Mouse (Mus musculus) v-Abl transformed pro-B cells (cell line): ENCODE measurements at regions not wholly inside any gene's neighbourhood (a gene's known extent, or its start where the extent isn't known, plus 50 kb on each side); places are given as distances from the start of the nearest gene placed in this dataset.

Experiments used
- in situ Hi-C, 2 experiments: fragments of 400-800 bp; cut with MboI; formaldehyde crosslinking; loops; one replicate each; pipeline ENCODE4 v1.15.1; 2025; ENCODE audit not compliant: unreplicated experiment in 2 of 2

GRCm38 (mm10) chr16:76232680-76233079, 140.9 kb downstream of the Nrip1 start:
- in situ Hi-C loops = no loop called here

DNA sequence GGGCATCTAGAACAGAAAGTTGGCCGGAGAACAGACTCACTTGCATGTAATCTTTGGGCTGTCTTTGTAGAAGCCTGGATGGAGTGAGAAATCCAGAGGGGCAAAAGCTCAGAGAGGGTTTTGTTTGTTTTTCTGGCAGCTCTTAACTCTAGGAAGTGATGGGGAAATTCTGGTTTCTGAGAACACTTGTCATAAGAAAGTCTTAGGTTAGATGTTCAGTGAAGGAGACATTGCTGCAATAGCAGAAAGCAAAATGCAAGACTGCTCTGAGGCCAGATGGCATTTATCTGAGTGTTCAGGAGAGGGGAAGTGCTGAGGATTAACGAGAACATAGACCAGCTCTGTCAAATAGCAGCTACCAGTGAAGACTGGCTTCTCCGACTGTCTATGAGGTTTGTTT, 141.5 kb downstream of the Nrip1 start:
- in situ Hi-C loops = no loop called here

DNA sequence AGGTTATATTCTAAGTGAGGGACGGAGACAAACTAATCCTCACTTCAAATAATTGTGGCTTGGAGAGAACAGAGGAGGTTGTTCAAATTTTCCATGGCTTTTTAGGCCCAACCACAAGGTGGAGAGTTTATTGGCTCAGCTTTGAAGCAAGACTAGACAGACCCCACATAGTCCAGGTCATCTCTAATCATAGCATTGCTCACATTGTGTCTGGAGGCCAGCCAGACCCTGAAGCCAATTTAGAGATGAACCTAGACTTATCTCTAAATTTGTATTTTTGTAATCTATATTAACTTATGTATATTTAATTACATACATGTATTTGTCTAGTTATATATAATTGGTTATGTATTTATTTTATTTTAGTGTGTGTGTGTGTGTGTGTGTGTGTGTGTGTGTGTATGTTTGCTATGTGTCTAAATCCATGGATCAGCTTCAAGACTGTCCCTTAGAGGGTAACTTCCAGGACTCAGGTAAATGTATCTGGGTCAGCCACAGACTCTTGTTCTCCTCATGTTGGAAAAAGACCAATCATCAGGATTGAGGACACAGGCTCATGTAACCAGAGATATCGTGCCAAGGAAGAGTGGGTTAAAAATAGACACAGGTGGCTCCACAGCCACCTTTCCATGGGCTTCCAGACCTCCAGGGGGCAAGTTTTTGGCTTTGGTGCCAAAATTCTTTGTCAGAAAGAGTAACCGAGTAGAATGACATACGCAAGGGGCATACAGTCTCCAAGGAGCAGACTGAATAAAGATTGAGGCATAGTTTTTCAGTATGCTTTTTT, 142.9 kb downstream of the Nrip1 start:
- in situ Hi-C loops = no loop called here

- in situ Hi-C loops = no loop called here
Measured at GRCm38 (mm10) chr16:76228451-76228850, 145.2 kb downstream of the Nrip1 start.

DNA sequence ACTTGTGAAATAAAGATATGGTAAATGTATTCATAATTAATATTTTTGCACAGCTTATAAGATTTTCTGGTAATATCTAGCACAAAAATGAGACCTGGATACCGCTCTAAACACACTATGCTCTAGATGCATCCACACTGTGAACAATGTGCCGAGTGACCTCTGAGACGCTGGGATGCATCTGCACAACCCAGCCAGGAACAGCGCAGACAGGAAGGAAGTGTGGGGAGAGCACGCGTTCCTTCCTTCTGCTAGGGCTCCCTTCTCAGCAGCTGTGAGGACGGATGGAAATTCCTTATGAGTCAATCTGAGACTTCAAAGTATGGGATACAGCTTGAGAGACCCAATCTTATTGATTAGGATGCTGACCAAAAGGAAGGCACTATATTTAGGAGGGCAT, 147.2 kb downstream of the Nrip1 start:
- in situ Hi-C loops = no loop called here

GRCm38 (mm10) chr16:76225587-76226226, 147.9 kb downstream of the Nrip1 start:
- in situ Hi-C loops = no loop called here

GRCm38 (mm10) chr16:76224901-76225586, 148.6 kb downstream of the Nrip1 start:
- in situ Hi-C loops = no loop called here

GRCm38 (mm10) chr16:76223716-76224115, 149.9 kb downstream of the Nrip1 start:
- in situ Hi-C loops = no loop called here

GRCm38 (mm10) chr16:76222960-76223359, 150.7 kb downstream of the Nrip1 start:
- in situ Hi-C loops = no loop called here

DNA sequence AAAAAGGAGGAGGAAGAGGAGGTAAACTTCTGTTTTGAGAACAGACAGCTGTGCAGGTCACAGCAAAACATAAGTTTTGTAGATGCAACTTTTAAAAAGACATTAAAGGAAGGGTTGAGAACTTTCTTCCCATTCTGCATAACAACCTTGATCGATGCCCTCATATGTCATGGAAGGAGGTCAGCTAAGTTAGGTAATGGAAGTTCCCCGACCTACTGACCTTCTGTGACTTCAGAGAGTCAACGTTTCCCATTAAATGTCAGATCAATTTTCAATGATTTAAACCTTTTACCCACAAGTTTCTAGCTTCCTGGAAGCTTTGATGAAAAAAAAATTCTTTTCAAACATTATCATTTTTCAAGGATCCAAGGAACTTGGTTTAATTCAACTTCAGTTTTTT, 153.2 kb downstream of the Nrip1 start:
- in situ Hi-C loops = no loop called here

- in situ Hi-C loops = no loop called here
Measured at GRCm38 (mm10) chr16:76219233-76219632, 154.4 kb downstream of the Nrip1 start.

- in situ Hi-C loops = no loop called here
Measured at GRCm38 (mm10) chr16:76218310-76219170, 155.1 kb downstream of the Nrip1 start.

DNA sequence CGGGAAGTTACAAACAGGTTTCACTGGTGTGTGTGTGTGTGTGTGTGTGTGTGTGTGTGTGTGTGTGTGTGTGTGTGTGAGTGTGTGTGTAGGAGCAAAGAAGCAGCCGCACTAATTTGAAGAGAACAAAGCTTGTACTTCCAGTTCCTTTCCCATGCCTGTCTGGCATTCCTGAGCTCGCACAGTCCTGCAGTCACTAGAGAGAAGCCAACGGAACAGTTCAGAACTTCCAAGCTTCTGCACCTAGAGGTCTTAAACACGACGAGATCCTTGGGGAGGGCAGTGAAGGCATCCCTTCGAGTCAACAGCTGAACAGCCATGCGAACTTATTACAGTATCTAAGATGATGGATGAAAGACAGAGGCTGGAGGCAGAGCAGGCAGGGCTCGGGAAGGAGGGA, 157.4 kb downstream of the Nrip1 start:
- in situ Hi-C loops = no loop called here

DNA sequence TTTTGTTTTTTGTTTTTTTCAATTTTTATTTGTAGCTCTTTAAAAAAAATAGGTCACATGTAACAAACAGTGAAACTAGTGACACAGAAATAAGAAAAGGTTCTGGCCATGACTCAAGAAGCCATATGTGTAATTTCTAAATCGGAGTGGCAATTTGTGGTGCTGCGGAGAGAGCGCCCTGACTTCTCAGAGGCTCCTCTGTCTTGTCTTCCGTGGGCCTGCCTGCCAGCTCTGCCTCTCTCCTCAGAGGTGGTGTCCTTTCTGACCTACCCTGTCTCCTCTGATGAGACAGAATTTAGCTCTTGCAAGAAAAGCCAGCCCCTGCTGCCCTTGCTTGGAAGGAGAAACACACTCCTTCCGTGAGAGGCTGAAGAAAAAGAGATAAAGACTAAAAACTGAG, 158.1 kb downstream of the Nrip1 start:
- in situ Hi-C loops = no loop called here

GRCm38 (mm10) chr16:76201773-76202571, 171.7 kb downstream of the Nrip1 start:
- in situ Hi-C loops = loop anchor here in 1 of 2 experiments (10.0 kb wide), 1 partner anchor 473 kb away; no protein-coding TSS in a partner anchor

GRCm38 (mm10) chr16:76200801-76201728, 172.6 kb downstream of the Nrip1 start:
- in situ Hi-C loops = loop anchor here in 1 of 2 experiments (10.0 kb wide), 1 partner anchor 474 kb away; no protein-coding TSS in a partner anchor

GRCm38 (mm10) chr16:76200268-76200667, 173.4 kb downstream of the Nrip1 start:
- in situ Hi-C loops = loop anchor here in 1 of 2 experiments (10.0 kb wide), 1 partner anchor 475 kb away; no protein-coding TSS in a partner anchor

DNA sequence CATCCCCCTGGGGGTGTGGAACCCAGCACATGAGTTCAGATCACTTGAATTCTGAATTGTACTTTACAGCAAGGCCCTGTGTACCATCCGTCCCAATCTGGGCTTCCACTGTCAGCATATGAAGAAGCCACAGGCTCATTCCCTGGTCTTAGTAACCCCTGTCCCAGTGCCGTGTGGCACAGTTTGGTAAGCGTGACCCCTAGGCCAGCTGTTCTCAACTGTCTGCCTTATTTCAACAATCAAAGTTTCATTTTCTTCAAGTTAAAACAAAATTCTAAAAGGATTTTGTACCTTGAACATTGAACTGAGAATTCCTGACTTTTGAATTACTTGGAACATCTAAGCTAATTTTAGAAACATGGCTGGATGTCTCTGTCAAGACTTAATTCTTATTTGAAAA, 174.6 kb downstream of the Nrip1 start:
- in situ Hi-C loops = loop anchor here in 1 of 2 experiments (10.0 kb wide), 1 partner anchor 176 kb away; the partner anchor contains the start of gene Nrip1
